Mouse (Mus musculus) kidney, adult 2 months (tissue): Measurements from ENCODE around the gene Thumpd1. TPM values are rescaled to one million over a fixed set of nuclear protein-coding genes. Genes with fewer than 3 reads are reported as not detected.

Source experiments
- DNase-seq: peaks from one replicate; pipeline ENCODE4 v3.0.0; 2021
- H3K27ac ChIP-seq: fragments of 200-500 bp; 2 replicates; pipeline ENCODE4 v1.5.1; 2012; ENCODE audit warnings: low read depth, low read length, control low read depth, inconsistent platforms; ENCODE audit not compliant: insufficient read depth
- H3K27me3 ChIP-seq: fragments of 200-500 bp; replicated peaks from 2 replicates; pipeline ENCODE4 v1.6.1; 2012; ENCODE audit warnings: mild to moderate bottlenecking, moderate library complexity, low read length, inconsistent platforms; ENCODE audit not compliant: control insufficient read depth, insufficient read depth
- H3K36me3 ChIP-seq: fragments of 200-500 bp; 2 replicates; pipeline ENCODE4 v1.6.1; 2012; ENCODE audit warnings: mild to moderate bottlenecking, moderate library complexity, low read length, inconsistent platforms; ENCODE audit not compliant: control insufficient read depth, insufficient read depth
- H3K4me1 ChIP-seq: fragments of 200-500 bp; 2 replicates; pipeline ENCODE4 v1.6.1; 2011; ENCODE audit warnings: low read length; ENCODE audit not compliant: control insufficient read depth, insufficient read depth
- H3K4me3 ChIP-seq: fragments of 200-500 bp; 2 replicates; pipeline ENCODE4 v1.5.1; 2011; ENCODE audit warnings: mild to moderate bottlenecking, low read depth, low read length, control low read depth; ENCODE audit not compliant: insufficient read depth
- CTCF ChIP-seq: fragments of 200-500 bp; conservative IDR thresholded peaks from 2 replicates; pipeline ENCODE4 v1.5.1; 2011; ENCODE audit warnings: low read depth, mild to moderate bottlenecking, control low read depth, low read length, moderate library complexity, mixed read lengths; ENCODE audit not compliant: insufficient read depth, insufficient read length
- POLR2A ChIP-seq: fragments of 200-500 bp; IDR thresholded peaks from one replicate; pipeline ENCODE4 v1.6.1; 2011; ENCODE audit warnings: low read depth, low read length, control low read depth
- WGBS: fragments of 180-500 bp; shearing (Covaris S2); methylation state at CpG from one replicate; pipeline ENCODE4 v1.1.7; 2018; 5-methylcytosine and 5-hydroxymethylcytosine counted together
- polyA plus RNA-seq: library from polyadenylated mRNA; depleted of rRNA; stranded (reverse); fragments of >200 nt; gene quantifications from 2 replicates; pipeline ENCODE4 v1.2.3, GENCODE M21; 2012; rRNA removed

Thumpd1 gene
- 10.4 and 11.2 TPM in 2 replicates for polyA plus RNA-seq

DNA sequence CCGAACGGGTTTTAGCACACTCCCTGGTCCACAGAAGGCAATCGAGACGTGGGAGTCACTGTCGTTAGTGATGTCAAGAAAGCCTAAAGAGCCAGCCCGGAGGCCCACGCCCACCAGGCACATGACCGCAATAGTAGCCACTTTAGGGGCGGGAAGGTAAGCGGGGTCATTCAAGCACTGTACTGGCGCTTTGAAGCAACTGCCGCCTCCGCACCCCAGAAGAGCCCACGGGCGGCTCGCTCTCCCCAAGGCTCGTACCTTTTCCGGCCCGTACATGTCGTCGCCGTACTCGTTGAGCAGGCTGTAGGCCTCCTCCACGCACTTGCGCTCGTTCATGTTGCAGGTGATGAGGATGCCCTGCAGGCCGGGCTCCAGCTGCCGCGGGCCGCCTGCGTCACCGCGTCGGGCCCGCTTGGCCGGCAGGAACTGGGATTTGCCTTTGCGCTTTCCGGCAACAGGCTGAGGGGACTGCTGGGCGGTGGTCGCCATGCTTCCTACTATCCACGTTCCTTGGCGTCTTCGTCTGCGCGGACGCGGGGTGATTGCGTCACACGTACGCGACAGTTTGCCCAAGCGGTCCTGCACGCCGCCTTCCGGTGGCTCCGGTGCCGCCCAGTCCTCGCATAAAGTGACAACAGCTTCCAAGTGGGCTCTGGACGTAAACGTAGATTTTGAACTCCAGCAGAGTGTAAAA lies at the start of gene Thumpd1:
Gene Thumpd1 (minus strand): TSS at position 546 of the 694 bp plus-strand sequence.
- H3K4me1 ChIP-seq = no peaks in the 10 kb centered on the region
- peak within 1 kb of the TSS; percentile 99 for H3K4me3 ChIP-seq
- H3K27ac ChIP-seq = no peak within 1 kb of the TSS
- TF ChIP-seq CTCF (peak; percentile 65), POLR2A (peak; percentile 24)
- H3K27me3 ChIP-seq = no peaks in the 10 kb centered on the region
- peak; percentile 95 for DNase-seq
- under 1% methylated on average over 60 of the region's 60 CpGs for WGBS
- H3K36me3 ChIP-seq = no peaks in the 10 kb centered on the region; the same call in 1 of the 2 replicates

DNA sequence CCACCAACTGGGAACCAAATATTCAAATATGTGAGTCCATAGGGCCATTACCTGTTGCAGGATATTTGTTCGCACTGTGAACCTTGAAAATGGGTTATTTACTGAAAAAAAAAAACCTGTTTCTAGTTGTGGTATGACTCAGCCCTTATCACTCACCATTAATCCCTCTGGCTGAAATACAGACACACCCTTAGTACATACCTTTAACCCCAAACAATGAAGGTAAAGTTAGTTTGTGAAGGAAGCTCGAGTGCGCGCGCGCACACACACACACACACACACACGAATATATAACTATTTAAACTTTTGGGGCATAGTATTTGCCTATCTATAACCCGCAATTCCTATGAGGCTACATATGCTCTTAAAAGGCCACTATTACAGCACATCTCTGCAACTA lies 49.3 kb upstream of the Thumpd1 start:
- no peaks in the 10 kb centered on the region; the same call in 1 of the 2 replicates for H3K36me3 ChIP-seq
- no peak for DNase-seq
- 93% methylated on average over 8 of the region's 8 CpGs for WGBS

DNA sequence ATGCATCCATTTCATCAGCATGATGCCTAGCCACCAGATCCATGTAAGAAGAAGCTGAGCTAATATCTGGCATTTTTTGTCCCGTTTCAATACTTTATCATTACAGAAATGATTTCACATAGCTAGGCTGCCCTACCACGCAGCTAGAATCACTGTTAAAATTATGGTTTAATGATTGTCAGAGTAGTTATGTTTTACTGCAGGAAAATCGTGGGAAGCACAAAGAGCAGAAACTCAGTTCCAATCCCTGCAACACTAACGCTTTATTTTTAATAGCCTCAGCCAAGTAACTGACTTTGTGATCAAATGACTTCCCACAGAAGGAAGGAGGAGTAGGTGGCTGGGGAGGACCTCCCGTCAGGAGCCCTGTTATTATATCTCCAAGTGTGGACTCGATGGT lies 46.4 kb upstream of the Thumpd1 start:
- Histone ChIP-seq H3K36me3 (no peaks in the 10 kb centered on the region; the same call in 1 of the 2 replicates), H3K4me1 (no peaks in the 10 kb centered on the region; the same call in 1 of the 2 replicates), H3K4me3 (no peak overlapping the region), H3K27me3 (no peaks in the 10 kb centered on the region), H3K27ac (peak overlapping the region; percentile 28)
- WGBS = 37% methylated on average over 6 of the region's 6 CpGs
- TF ChIP-seq CTCF (no peak), POLR2A (no peak)
- peak; percentile 59 for DNase-seq

More for the DNA sequence above, 49.3 kb upstream of the Thumpd1 start:
- no peaks in the 10 kb centered on the region; the same call in 1 of the 2 replicates for H3K4me1 ChIP-seq
- no peaks in the 10 kb centered on the region for H3K27me3 ChIP-seq
- TF ChIP-seq CTCF (no peak), POLR2A (no peak)
- H3K27ac ChIP-seq = no peak overlapping the region
- H3K4me3 ChIP-seq = no peak overlapping the region

- no peak for DNase-seq
- TF ChIP-seq CTCF (no peak), POLR2A (no peak)
- WGBS = 70% methylated on average over 3 of the region's 3 CpGs
- no peaks in the 10 kb centered on the region for H3K27me3 ChIP-seq
- H3K4me3 ChIP-seq = no peak overlapping the region
- no peak overlapping the region for H3K27ac ChIP-seq
- no peaks in the 10 kb centered on the region; the same call in 1 of the 2 replicates for H3K4me1 ChIP-seq
- H3K36me3 ChIP-seq = no peaks in the 10 kb centered on the region; the same call in 1 of the 2 replicates
Measured at GRCm38 (mm10) chr7:119764377-119764776, 43.8 kb upstream of the Thumpd1 start.

DNA sequence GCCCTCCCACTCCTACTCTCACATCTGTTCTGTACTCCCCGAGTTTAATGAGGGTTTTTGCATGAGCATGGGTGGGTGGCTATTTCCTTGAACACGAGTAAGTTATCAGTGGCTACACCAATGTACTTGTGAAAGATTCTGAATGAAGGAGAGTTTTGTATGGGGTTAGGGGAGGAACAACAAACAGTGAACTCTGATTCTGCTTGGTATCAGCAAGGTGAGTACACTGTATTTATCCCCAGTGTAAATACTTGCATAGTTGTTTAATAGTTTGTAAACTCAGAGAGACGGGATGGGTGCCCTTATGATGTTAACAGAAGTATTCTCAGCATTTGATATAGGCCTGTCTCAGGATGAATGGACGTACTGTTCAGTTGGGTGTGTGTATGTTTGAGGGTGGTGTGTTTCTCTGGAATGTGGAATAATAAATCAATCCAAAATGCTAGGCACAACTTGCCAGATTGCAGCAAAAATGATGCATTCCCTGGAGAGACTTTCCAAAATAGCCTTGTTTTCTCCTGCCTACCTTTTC lies 41.6 kb upstream of the Thumpd1 start:
- H3K36me3 ChIP-seq = no peaks in the 10 kb centered on the region; the same call in 1 of the 2 replicates
- TF ChIP-seq POLR2A (no peak), CTCF (no peak)
- H3K4me1 ChIP-seq = no peaks in the 10 kb centered on the region; the same call in 1 of the 2 replicates
- WGBS = 46% methylated on average over 4 of the region's 4 CpGs
- no peaks in the 10 kb centered on the region for H3K27me3 ChIP-seq
- no peak overlapping the region for H3K27ac ChIP-seq
- H3K4me3 ChIP-seq = peak overlapping the region; percentile 26
- no peak for DNase-seq

- H3K27me3 ChIP-seq = no peaks in the 10 kb centered on the region
- H3K27ac ChIP-seq = peak within 1 kb of the TSS; percentile 93
- peak within 1 kb of the TSS; percentile 61 for H3K4me3 ChIP-seq
- H3K36me3 ChIP-seq = no peaks in the 10 kb centered on the region
- 27% methylated on average over 11 of the region's 11 CpGs for WGBS
- TF ChIP-seq POLR2A = no peak
- no peak for TF ChIP-seq CTCF
- H3K4me1 ChIP-seq = no peaks in the 10 kb centered on the region
- DNase-seq = peak; percentile 77
Measured at GRCm38 (mm10) chr7:119760527-119760951, 39.9 kb upstream of the Thumpd1 start, which contains the start of gene Acsm3. Gene Acsm3, plus strand, starts transcription at chr7:119760923.

GRCm38 (mm10) chr7:119753696-119754095 lies 33.1 kb upstream of the Thumpd1 start:
- H3K4me3 ChIP-seq = no peak overlapping the region
- H3K27me3 ChIP-seq = no peaks in the 10 kb centered on the region
- WGBS = 87% methylated on average over 1 of the region's 1 CpGs

More at GRCm38 (mm10) chr7:119753696-119754095, 33.1 kb upstream of the Thumpd1 start:
- Histone ChIP-seq H3K4me1 (peaks cover 4% of the 10 kb centered on the region; the same call in 1 of the 2 replicates), H3K27ac (no peak overlapping the region), H3K36me3 (no peaks in the 10 kb centered on the region)
- no peak for TF ChIP-seq POLR2A
- no peak for TF ChIP-seq CTCF
- no peak for DNase-seq
